Mouse (Mus musculus) forebrain, embryonic 11.5 days (tissue): ENCODE data around the gene Lins1. TPM values are rescaled to one million over a fixed set of nuclear protein-coding genes. Genes with fewer than 3 reads are reported as not detected.

Experiments
- ATAC-seq: fragments of 200-750 bp; cut with Nextera tagmentation; replicated peaks from 2 replicates; pipeline ENCODE4 v1.8.0; 2017; ENCODE audit warnings: moderate TSS enrichment; ENCODE audit not compliant: low FRiP score
- DNase-seq: peaks from one replicate; pipeline ENCODE4 v3.0.0-alpha.2; 2017; ENCODE audit warnings: low spot score
- H3K27ac ChIP-seq: fragments of 300-500 bp; sonication (generic); 2 replicates; pipeline ENCODE4 v1.5.1; 2014; ENCODE audit warnings: low read depth, low read length
- H3K27me3 ChIP-seq: fragments of 300-500 bp; sonication (generic); 2 replicates; pipeline ENCODE4 v1.6.1; 2014; ENCODE audit warnings: mild to moderate bottlenecking, low read length, mixed read lengths; ENCODE audit not compliant: control insufficient read depth, insufficient read depth
- H3K36me3 ChIP-seq: fragments of 300-500 bp; sonication (generic); 2 replicates; pipeline ENCODE4 v1.6.1; 2014; ENCODE audit warnings: mild to moderate bottlenecking, low read length, moderate library complexity, mixed read lengths; ENCODE audit not compliant: control insufficient read depth, insufficient read depth
- H3K4me1 ChIP-seq: fragments of 300-500 bp; sonication (generic); replicated peaks from 2 replicates; pipeline ENCODE4 v1.6.1; 2014; ENCODE audit warnings: low read length, mixed read lengths; ENCODE audit not compliant: control insufficient read depth, insufficient read depth
- H3K4me2 ChIP-seq: fragments of 300-500 bp; sonication (generic); 2 replicates; pipeline ENCODE4 v1.6.1; 2014; ENCODE audit warnings: low read depth, mild to moderate bottlenecking, low read length, moderate library complexity, mixed read lengths; ENCODE audit not compliant: severe bottlenecking
- H3K4me3 ChIP-seq: fragments of 300-500 bp; sonication (generic); 2 replicates; pipeline ENCODE4 v1.5.1; 2014; ENCODE audit warnings: low read depth, low read length
- H3K9ac ChIP-seq: fragments of 300-500 bp; sonication (generic); 2 replicates; pipeline ENCODE4 v1.6.1; 2014; ENCODE audit warnings: low read length
- H3K9me3 ChIP-seq: fragments of 300-500 bp; sonication (generic); 2 replicates; pipeline ENCODE4 v1.6.1; 2016; ENCODE audit warnings: low read length, mixed read lengths; ENCODE audit not compliant: control insufficient read depth
- WGBS: fragments of 180-500 bp; shearing (Covaris S2); extraction: QIAGEN DNeasy Blood & Tissue Kit; methylation state at CpG from one replicate; pipeline ENCODE4 v1.1.7; 2014; 5-methylcytosine and 5-hydroxymethylcytosine counted together
- polyA plus RNA-seq: library from polyadenylated mRNA; unstranded; fragments of >200 nt; fragmentation: Nextera tagmentation; extraction: Ambion mirVana; gene quantifications from 2 replicates; pipeline ENCODE4 v1.2.1, GENCODE M21; 2014

Lins1 gene
- polyA plus RNA-seq, 1 experiment from 2014 or later = 24.2 TPM

DNA sequence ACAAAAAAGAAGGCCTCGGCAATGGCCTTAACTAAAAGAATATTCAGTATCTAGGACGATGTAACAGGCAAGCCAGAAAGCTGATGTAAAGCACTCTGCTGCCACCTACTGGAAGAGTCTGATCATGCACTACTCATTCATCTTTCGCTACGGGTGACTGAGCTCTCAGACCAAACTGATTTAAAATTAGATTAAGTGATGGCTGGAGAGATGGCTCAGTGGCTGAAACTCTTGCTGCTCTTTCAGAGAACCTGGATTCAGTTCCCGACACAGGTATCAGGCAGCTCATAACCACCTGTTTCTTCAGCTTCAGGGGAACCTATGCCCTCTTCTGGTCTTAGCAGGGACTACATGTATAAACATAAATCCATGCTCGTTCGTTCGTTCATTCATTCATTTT is 28.1 kb upstream of the Lins1 start:
- H3K27me3 ChIP-seq = no peaks in the 10 kb centered on the region
- peak overlapping the region; percentile 16; the same call in 1 of the 2 replicates for H3K4me2 ChIP-seq
- no peaks in the 10 kb centered on the region for H3K4me1 ChIP-seq
- no peak for ATAC-seq
- no peak overlapping the region for H3K27ac ChIP-seq
- DNase-seq = peak; percentile 83
- 23% methylated on average over 8 of the region's 8 CpGs for WGBS
- H3K4me3 ChIP-seq = no peak overlapping the region
- no peak overlapping the region for H3K9ac ChIP-seq
- no peaks in the 10 kb centered on the region for H3K9me3 ChIP-seq
- 0 out of 2 replicates have a peak, but pooled peaks cover 3% of the 10 kb centered on the region for H3K36me3 ChIP-seq

GRCm38 (mm10) chr7:66663548-66663947 is 26.1 kb upstream of the Lins1 start:
- no peaks in the 10 kb centered on the region for H3K27me3 ChIP-seq
- no peak overlapping the region for H3K4me3 ChIP-seq
- no peak overlapping the region for H3K9ac ChIP-seq
- H3K27ac ChIP-seq = no peak overlapping the region
- H3K4me2 ChIP-seq = no peak overlapping the region
- no peak for DNase-seq
- WGBS = 89% methylated on average over 3 of the region's 3 CpGs
- H3K9me3 ChIP-seq = peaks cover 4% of the 10 kb centered on the region; the same call in 1 of the 2 replicates
- H3K36me3 ChIP-seq = 0 out of 2 replicates have a peak, but pooled peaks cover 3% of the 10 kb centered on the region
- ATAC-seq = no peak
- H3K4me1 ChIP-seq = no peaks in the 10 kb centered on the region

- Histone ChIP-seq H3K9me3 (peaks cover 4% of the 10 kb centered on the region; the same call in 1 of the 2 replicates), H3K27ac (no peak overlapping the region), H3K4me1 (no peaks in the 10 kb centered on the region), H3K9ac (no peak overlapping the region), H3K36me3 (no peaks in the 10 kb centered on the region; the same call in 1 of the 2 replicates), H3K4me2 (no peak overlapping the region), H3K4me3 (no peak overlapping the region), H3K27me3 (no peaks in the 10 kb centered on the region)
- no peak for ATAC-seq
- no peak for DNase-seq
These were observed 22.6 kb upstream of the Lins1 start for GRCm38 (mm10) chr7:66667064-66667463.

DNA sequence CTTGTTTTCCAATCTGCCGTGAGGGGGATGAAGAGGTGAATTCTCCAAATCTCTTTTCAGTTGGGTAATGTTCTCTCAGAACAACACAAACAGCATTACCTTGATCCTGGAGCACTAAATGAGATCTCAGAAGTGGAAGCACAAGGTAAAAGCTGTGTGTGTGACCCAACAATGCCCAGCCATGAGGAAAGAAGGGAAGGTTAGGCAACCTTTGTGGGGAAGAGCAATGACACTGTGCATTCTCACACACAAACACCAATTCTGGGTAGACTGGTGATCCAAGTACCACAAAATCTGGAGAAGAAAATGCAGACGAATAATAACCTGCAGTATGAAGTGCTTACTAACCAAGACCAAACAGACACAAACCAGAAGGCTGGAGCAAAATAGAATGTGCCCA is 13.9 kb upstream of the Lins1 start:
- H3K36me3 ChIP-seq = peaks cover 11% of the 10 kb centered on the region; the same call in 1 of the 2 replicates
- no peaks in the 10 kb centered on the region for H3K27me3 ChIP-seq
- no peak for ATAC-seq
- H3K9me3 ChIP-seq = no peaks in the 10 kb centered on the region
- no peak overlapping the region for H3K27ac ChIP-seq
- no peak overlapping the region for H3K9ac ChIP-seq
- WGBS = 87% methylated on average over 2 of the region's 2 CpGs
- no peak for DNase-seq
- no peaks in the 10 kb centered on the region for H3K4me1 ChIP-seq
- H3K4me2 ChIP-seq = no peak overlapping the region
- H3K4me3 ChIP-seq = no peak overlapping the region

GRCm38 (mm10) chr7:66682119-66682863 is 7.4 kb upstream of the Lins1 start:
- Histone ChIP-seq H3K27me3 (no peaks in the 10 kb centered on the region), H3K4me3 (no peak overlapping the region), H3K4me1 (no peaks in the 10 kb centered on the region), H3K36me3 (peaks cover 7% of the 10 kb centered on the region; the same call in 1 of the 2 replicates), H3K9ac (no peak overlapping the region), H3K27ac (no peak overlapping the region), H3K9me3 (no peaks in the 10 kb centered on the region), H3K4me2 (no peak overlapping the region)
- 89% methylated on average over 5 of the region's 5 CpGs for WGBS
- no peak for DNase-seq
- no peak for ATAC-seq

DNA sequence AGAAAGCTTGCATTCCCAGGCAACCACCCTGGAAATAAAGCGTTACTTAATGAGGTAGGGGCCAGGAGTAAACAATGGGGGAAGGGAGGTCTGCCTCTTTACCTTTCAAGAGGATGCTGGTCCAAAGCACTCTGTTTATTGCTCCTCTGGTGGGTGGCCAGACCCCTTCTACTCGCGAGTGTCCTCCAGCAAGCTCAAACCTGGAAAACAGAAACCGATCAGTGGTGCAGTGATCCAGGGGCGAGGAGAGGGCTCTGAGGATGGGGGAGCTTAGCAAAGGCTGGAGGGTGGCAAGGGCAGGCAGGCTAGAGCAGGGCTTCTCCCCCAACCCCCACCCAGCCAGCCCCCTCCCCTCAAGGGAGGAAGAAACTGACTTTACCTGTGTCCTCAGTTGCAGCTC is 968 bp upstream of the Lins1 start:
- Histone ChIP-seq H3K36me3 (no peaks in the 10 kb centered on the region), H3K27me3 (no peaks in the 10 kb centered on the region), H3K4me1 (peaks cover 4% of the 10 kb centered on the region; the same call in 1 of the 2 replicates), H3K9ac (peak overlapping the region; percentile 79), H3K4me3 (peak overlapping the region; percentile 80), H3K27ac (peak overlapping the region; percentile 46; the same call in 1 of the 2 replicates), H3K9me3 (no peaks in the 10 kb centered on the region), H3K4me2 (peak overlapping the region; percentile 89)
- no peak; the same call in 1 of the 2 replicates for ATAC-seq
- WGBS = 1% methylated on average over 5 of the region's 5 CpGs
- no peak for DNase-seq

- Histone ChIP-seq H3K36me3 (no peaks in the 10 kb centered on the region), H3K27me3 (no peaks in the 10 kb centered on the region), H3K27ac (peak within 1 kb of the TSS; percentile 86), H3K4me3 (peak within 1 kb of the TSS; percentile 80), H3K4me1 (peaks cover 4% of the 10 kb centered on the region; the same call in 1 of the 2 replicates), H3K9me3 (no peaks in the 10 kb centered on the region), H3K4me2 (peak within 1 kb of the TSS; percentile 89), H3K9ac (peak within 1 kb of the TSS; percentile 84)
- under 1% methylated on average over 15 of the region's 18 CpGs for WGBS
- DNase-seq (no peak), ATAC-seq (no peak)
These were observed 432 bp upstream of the Lins1 start, which contains the start of gene Asb7 for GRCm38 (mm10) chr7:66689294-66689619. TSS of gene Asb7 (minus strand) at chr7:66689596.

GRCm38 (mm10) chr7:66694467-66694866 is 4.8 kb downstream of the Lins1 start:
- Histone ChIP-seq H3K9ac (no peak overlapping the region), H3K4me1 (no peaks in the 10 kb centered on the region), H3K4me2 (no peak overlapping the region), H3K4me3 (no peak overlapping the region), H3K9me3 (no peaks in the 10 kb centered on the region), H3K27ac (no peak overlapping the region), H3K36me3 (no peaks in the 10 kb centered on the region), H3K27me3 (no peaks in the 10 kb centered on the region)
- DNase-seq = no peak
- no peak for ATAC-seq
- WGBS = 81% methylated on average over 7 of the region's 7 CpGs

GRCm38 (mm10) chr7:66702721-66703120 is 13.0 kb downstream of the Lins1 start:
- ATAC-seq (no peak), DNase-seq (no peak)
- no peaks in the 10 kb centered on the region for H3K9me3 ChIP-seq
- no peak overlapping the region for H3K4me2 ChIP-seq
- H3K36me3 ChIP-seq = no peaks in the 10 kb centered on the region; the same call in 1 of the 2 replicates
- no peak overlapping the region for H3K4me3 ChIP-seq
- no peak overlapping the region for H3K27ac ChIP-seq
- H3K4me1 ChIP-seq = no peaks in the 10 kb centered on the region
- H3K27me3 ChIP-seq = no peaks in the 10 kb centered on the region
- H3K9ac ChIP-seq = no peak overlapping the region
- WGBS = 87% methylated on average over 7 of the region's 7 CpGs
